Mouse (Mus musculus) kidney, adult 18-20 months (tissue): ENCODE results near the gene Ncapd3.

Experiments
- DNase-seq: peaks from one replicate; pipeline ENCODE4 v3.0.0; 2021

Gene Ncapd3

GRCm38 (mm10) chr9:27125450-27125849, 95.5 kb downstream of the Ncapd3 start:
- no peak for DNase-seq

- no peak for DNase-seq
Measured at GRCm38 (mm10) chr9:27126543-27126942, 96.6 kb downstream of the Ncapd3 start.

- no peak for DNase-seq
Measured at GRCm38 (mm10) chr9:27128629-27129028, 98.7 kb downstream of the Ncapd3 start.

GRCm38 (mm10) chr9:27134410-27134809, 104.4 kb downstream of the Ncapd3 start:
- DNase-seq: peak; percentile 67

- no peak for DNase-seq
Measured at GRCm38 (mm10) chr9:27135372-27135771, 105.4 kb downstream of the Ncapd3 start.

GRCm38 (mm10) chr9:27136651-27137050, 106.7 kb downstream of the Ncapd3 start:
- DNase-seq: no peak

- DNase-seq: no peak
Measured at GRCm38 (mm10) chr9:27140432-27141065, 110.6 kb downstream of the Ncapd3 start.

GRCm38 (mm10) chr9:27144271-27144840, 114.4 kb downstream of the Ncapd3 start:
- DNase-seq: no peak
